Mouse (Mus musculus) heart, postnatal 0 days (tissue): ENCODE results near the gene Ppp2r2c.

ENCODE experiments used
- CTCF ChIP-seq: IDR thresholded peaks from 2 replicates; pipeline ENCODE4 v1.5.1; 2016; ENCODE audit warnings: antibody characterized with exemption, control low read depth, low read depth
- EP300 ChIP-seq: IDR thresholded peaks from 2 replicates; pipeline ENCODE4 v1.6.1; 2016; ENCODE audit warnings: antibody characterized with exemption, low read depth

GRCm38 (mm10) chr5:36895621-36896573 lies 27.6 kb downstream of the Ppp2r2c start:
- TF ChIP-seq EP300 (no peak), CTCF (no peak)
